Mouse (Mus musculus): ENCODE results near the gene Serp2.
A peak's percentile ranks its signal among the peaks of the same experiment; 100 is the strongest.

The Serp2 gene

GRCm38 (mm10) chr14:76556852-76557208, at the start of gene Serp2:
Serp2 (minus strand) TSS chr14:76556889.
- DNase-seq: no peak

GRCm38 (mm10) chr14:76605931-76606534, 49.3 kb upstream of the Serp2 start:
- no peak for DNase-seq

GRCm38 (mm10) chr14:76604012-76604411, 47.3 kb upstream of the Serp2 start:
- DNase-seq: no peak

- no peak for DNase-seq
Measured at GRCm38 (mm10) chr14:76601654-76602053, 45.0 kb upstream of the Serp2 start.

GRCm38 (mm10) chr14:76600391-76600790, 43.7 kb upstream of the Serp2 start:
- no peak for DNase-seq

GRCm38 (mm10) chr14:76599706-76600105, 43.0 kb upstream of the Serp2 start:
- no peak for DNase-seq

GRCm38 (mm10) chr14:76598518-76599216, 42.0 kb upstream of the Serp2 start:
- peak; percentile 59 for DNase-seq

- DNase-seq: no peak
Measured at GRCm38 (mm10) chr14:76597751-76598150, 41.1 kb upstream of the Serp2 start.

- no peak for DNase-seq
Measured at GRCm38 (mm10) chr14:76595048-76595859, 38.6 kb upstream of the Serp2 start.

- no peak for DNase-seq
Measured at GRCm38 (mm10) chr14:76594351-76594885, 37.7 kb upstream of the Serp2 start.

GRCm38 (mm10) chr14:76593630-76594193, 37.0 kb upstream of the Serp2 start:
- DNase-seq: no peak

GRCm38 (mm10) chr14:76592721-76593120, 36.0 kb upstream of the Serp2 start:
- DNase-seq: no peak

GRCm38 (mm10) chr14:76592090-76592489, 35.4 kb upstream of the Serp2 start:
- no peak for DNase-seq

GRCm38 (mm10) chr14:76590134-76590533, 33.4 kb upstream of the Serp2 start:
- no peak for DNase-seq

- no peak for DNase-seq
Measured at GRCm38 (mm10) chr14:76589671-76590070, 33.0 kb upstream of the Serp2 start.

GRCm38 (mm10) chr14:76585831-76586405, 29.2 kb upstream of the Serp2 start:
- peak; percentile 40 for DNase-seq

GRCm38 (mm10) chr14:76583985-76584384, 27.3 kb upstream of the Serp2 start:
- no peak for DNase-seq

GRCm38 (mm10) chr14:76581974-76582922, 25.6 kb upstream of the Serp2 start:
- DNase-seq: no peak

GRCm38 (mm10) chr14:76579660-76580061, 23.0 kb upstream of the Serp2 start:
- no peak for DNase-seq

- DNase-seq: no peak
Measured at GRCm38 (mm10) chr14:76577840-76578239, 21.2 kb upstream of the Serp2 start.

GRCm38 (mm10) chr14:76570292-76570691, 13.6 kb upstream of the Serp2 start:
- DNase-seq: no peak
